In the genomic region with DNA sequence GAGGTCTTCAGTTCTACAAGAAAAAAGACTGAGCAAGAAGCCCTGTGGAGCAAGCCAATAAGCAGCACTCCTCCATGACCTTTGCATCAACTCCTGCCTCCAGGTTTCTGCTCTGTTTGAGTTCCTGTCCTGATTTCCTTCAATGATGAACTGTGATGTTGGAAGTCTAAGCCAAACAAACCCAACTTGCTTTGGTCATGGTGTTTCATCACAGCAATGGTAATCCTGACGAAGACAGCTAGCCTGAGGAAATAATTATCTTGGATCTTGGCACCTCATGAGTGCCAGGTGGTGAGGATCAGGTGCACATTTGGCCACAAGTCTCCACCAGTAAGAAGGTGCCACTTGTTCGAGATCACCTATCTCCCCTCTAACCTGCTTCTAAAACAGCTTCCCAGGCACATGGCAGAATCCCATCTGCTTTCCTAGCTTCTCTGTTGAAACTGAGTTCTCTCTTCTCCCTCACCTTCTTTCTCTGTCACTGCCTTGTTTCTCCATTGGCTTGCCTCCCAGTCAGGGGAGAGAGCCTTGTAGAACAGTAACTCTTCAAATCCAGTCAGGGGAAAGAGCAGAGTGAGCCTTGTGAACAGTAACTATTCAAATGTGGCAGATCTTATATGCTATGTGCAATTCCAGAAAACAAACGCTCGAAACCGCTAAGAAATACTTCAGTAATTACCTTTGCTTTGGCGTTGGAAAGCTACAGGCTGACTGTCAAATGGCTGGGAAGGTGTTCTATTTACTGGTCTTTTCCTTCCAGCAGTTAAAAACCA, we compare ENCODE assay signal across 8 mouse cellular contexts. TPM values are rescaled to one million over a fixed set of nuclear protein-coding genes. Genes with fewer than 3 reads are reported as not detected.
DNase-seq lines count a peak whose midpoint lies in the region; ATAC-seq lines count a peak whose summit lies in the region.

A gene (minus strand): TSS at position 723 of the 773 bp plus-strand sequence.

- no peak within 1 kb of the TSS for H3K27ac ChIP-seq in kidney, embryonic 16.5 days (ENCODE audit: low read length)

- H3K4me1 ChIP-seq in kidney, embryonic 16.5 days (ENCODE audit: insufficient read depth, low read length), result 0 out of 2 replicates have a peak, but pooled peaks cover 4% of the 10 kb centered on the region

- no peak within 1 kb of the TSS for H3K4me2 ChIP-seq in kidney, embryonic 16.5 days (replicated peaks; ENCODE audit: low read depth, low read length)

- WGBS in kidney, embryonic 16.5 days, result 87% methylated on average over 6 of the region's 6 CpGs

- DNase-seq in cerebellum, postnatal 14 days, result peak; percentile 4 to 5
- no peak for DNase-seq in cerebellum, adult 9-11 months
- DNase-seq in thymus, postnatal 0 days (ENCODE audit: low spot score), result no peak
- no peak for DNase-seq in thymus, adult 18-20 months
- no peak for DNase-seq in left cerebral cortex, postnatal 10 days (ENCODE audit: extremely low spot score in 1 of 2, low spot score in 2 of 2)
- DNase-seq in left cerebral cortex, adult 18-20 months (ENCODE audit: low spot score in 2 of 2), result no peak
- no peak for DNase-seq in spleen, postnatal 14 days (ENCODE audit: low spot score in 2 of 2)

- no peaks in the 10 kb centered on the region for H3K27me3 ChIP-seq in kidney, embryonic 16.5 days (ENCODE audit: insufficient read depth, low read length)

- no peak for ATAC-seq in kidney, embryonic 16.5 days (ENCODE audit: low FRiP score, low TSS enrichment)

- no peaks in the 10 kb centered on the region for H3K9me3 ChIP-seq in kidney, embryonic 16.5 days (ENCODE audit: low read length)

- no peaks in the 10 kb centered on the region for H3K36me3 ChIP-seq in kidney, embryonic 16.5 days (ENCODE audit: insufficient read depth, low read length)

- intact Hi-C loops in left cerebral cortex, postnatal 10 days (cut with DNase I), result no loop called here

- no peak within 1 kb of the TSS for H3K9ac ChIP-seq in kidney, embryonic 16.5 days (replicated peaks; ENCODE audit: low read length)

- H3K4me3 ChIP-seq in kidney, embryonic 16.5 days (ENCODE audit: low read length), result no peak within 1 kb of the TSS

RNA-seq across cellular contexts. Expression of the gene that starts here (rescaled TPM):
- polyA plus RNA-seq in thymus, postnatal 0 days (2015; fragmentation: Nextera tagmentation; extraction: Ambion mirVana), result 33.2 and 35.5 TPM in 2 replicates
- 19.1 and 23.8 TPM in 2 replicates for polyA plus RNA-seq in kidney, embryonic 16.5 days (2015; fragmentation: Nextera tagmentation; extraction: Ambion mirVana)
- 1 to 10 TPM; 2.3 to 2.9 TPM for total RNA-seq in left cerebral cortex, postnatal 10 days (2021)
- total RNA-seq in left cerebral cortex, adult 18-20 months (2021), result 1 to 10 TPM; 5.2 to 5.5 TPM

Comparison
In these comparisons a context has a peak if more than half of its experiments do, and no peak if none do; other contexts are left out.
1. DNase-seq: peak in cerebellum, postnatal 14 days (2 of 2); none in cerebellum, adult 9-11 months (single experiment), thymus, postnatal 0 days (single experiment), thymus, adult 18-20 months (0 of 2), left cerebral cortex, postnatal 10 days (0 of 2), left cerebral cortex, adult 18-20 months (0 of 2) and spleen, postnatal 14 days (0 of 2).